Mouse (Mus musculus) stomach, embryonic 14.5 days (tissue): ENCODE data around the gene Fabp6. TPM values are rescaled to one million over a fixed set of nuclear protein-coding genes. Genes with fewer than 3 reads are reported as not detected.

Experiments used
- ATAC-seq: fragments of 200-750 bp; cut with Nextera tagmentation; 2 replicates; pipeline ENCODE4 v1.8.0; 2017; ENCODE audit warnings: low read depth, moderate TSS enrichment; ENCODE audit not compliant: insufficient number of reproducible peaks, insufficient read depth, low FRiP score
- H3K27ac ChIP-seq: fragments of 300-500 bp; sonication (generic); 2 replicates; pipeline ENCODE4 v1.5.1; 2014; ENCODE audit warnings: mild to moderate bottlenecking, low read length, moderate library complexity, mixed read lengths
- H3K27me3 ChIP-seq: fragments of 300-500 bp; sonication (generic); 2 replicates; pipeline ENCODE4 v1.6.1; 2014; ENCODE audit warnings: low read length, control low read depth, mixed read lengths; ENCODE audit not compliant: control insufficient read depth, insufficient read depth
- H3K36me3 ChIP-seq: fragments of 300-500 bp; sonication (generic); 2 replicates; pipeline ENCODE4 v1.6.1; 2014; ENCODE audit warnings: mild to moderate bottlenecking, control low read depth, low read length, moderate library complexity, mixed read lengths; ENCODE audit not compliant: control insufficient read depth, insufficient read depth
- H3K4me1 ChIP-seq: fragments of 300-500 bp; sonication (generic); 2 replicates; pipeline ENCODE4 v1.6.1; 2014; ENCODE audit warnings: low read length, control low read depth, mixed read lengths; ENCODE audit not compliant: control insufficient read depth, insufficient read depth
- H3K4me2 ChIP-seq: fragments of 300-500 bp; sonication (generic); replicated peaks from 2 replicates; pipeline ENCODE4 v1.6.1; 2014; ENCODE audit warnings: low read depth, low read length, control low read depth
- H3K4me3 ChIP-seq: fragments of 300-500 bp; sonication (generic); 2 replicates; pipeline ENCODE4 v1.5.1; 2014; ENCODE audit warnings: low read depth, low read length, control low read depth
- H3K9ac ChIP-seq: fragments of 300-500 bp; sonication (generic); replicated peaks from 2 replicates; pipeline ENCODE4 v1.6.1; 2014; ENCODE audit warnings: low read depth, mild to moderate bottlenecking, control low read depth, low read length, moderate library complexity, mixed read lengths
- H3K9me3 ChIP-seq: fragments of 300-500 bp; sonication (generic); 2 replicates; pipeline ENCODE4 v1.6.1; 2016; ENCODE audit warnings: low read depth, low read length, control low read depth; ENCODE audit not compliant: control insufficient read depth
- WGBS: fragments of 180-500 bp; shearing (Covaris S2); extraction: QIAGEN DNeasy Blood & Tissue Kit; methylation state at CpG from one replicate; pipeline ENCODE4 v1.1.7; 2014; 5-methylcytosine and 5-hydroxymethylcytosine counted together
- polyA plus RNA-seq: library from polyadenylated mRNA; unstranded; fragments of >200 nt; fragmentation: Nextera tagmentation; extraction: Ambion mirVana; gene quantifications from 2 replicates; pipeline ENCODE4 v1.2.1, GENCODE M21; 2014

The Fabp6 gene
- polyA plus RNA-seq, 1 experiment from 2014 or later: not detected

GRCm38 (mm10) chr11:43548148-43548547, 53.2 kb downstream of the Fabp6 start:
- H3K4me3 ChIP-seq: no peak overlapping the region
- H3K9me3 ChIP-seq: no peaks in the 10 kb centered on the region
- ATAC-seq: peak; percentile 40
- H3K4me2 ChIP-seq: no peak overlapping the region
- no peaks in the 10 kb centered on the region for H3K36me3 ChIP-seq
- no peaks in the 10 kb centered on the region for H3K27me3 ChIP-seq
- H3K27ac ChIP-seq: peak overlapping the region; percentile 68; the same call in 1 of the 2 replicates
- no peak overlapping the region for H3K9ac ChIP-seq
- H3K4me1 ChIP-seq: peaks cover 24% of the 10 kb centered on the region
- WGBS: 24% methylated on average over 7 of the region's 7 CpGs

GRCm38 (mm10) chr11:43546678-43547077, 54.7 kb downstream of the Fabp6 start:
- 76% methylated on average over 4 of the region's 4 CpGs for WGBS

More at GRCm38 (mm10) chr11:43546678-43547077, 54.7 kb downstream of the Fabp6 start:
- no peak overlapping the region for H3K9ac ChIP-seq
- no peak overlapping the region for H3K27ac ChIP-seq
- H3K4me1 ChIP-seq: peaks cover 24% of the 10 kb centered on the region
- H3K4me2 ChIP-seq: no peak overlapping the region
- no peaks in the 10 kb centered on the region for H3K9me3 ChIP-seq
- no peaks in the 10 kb centered on the region for H3K36me3 ChIP-seq
- no peaks in the 10 kb centered on the region for H3K27me3 ChIP-seq
- H3K4me3 ChIP-seq: no peak overlapping the region
- no peak for ATAC-seq

Other genes starting within 250 kb of the Fabp6 start
- gene Pttg1, start 175.3 kb downstream of the Fabp6 start, polyA plus RNA-seq: 68.1 and 74.9 TPM in 2 replicates
- gene Slu7, start 167.8 kb downstream of the Fabp6 start, polyA plus RNA-seq: 55.4 and 58.6 TPM in 2 replicates
- gene C1qtnf2, start 127.3 kb downstream of the Fabp6 start, polyA plus RNA-seq: 7.9 and 9.3 TPM in 2 replicates
- gene Ccnjl, start 72.8 kb downstream of the Fabp6 start, polyA plus RNA-seq: 18.1 and 20.0 TPM in 2 replicates
- gene 4933415A04Rik, start 14.5 kb downstream of the Fabp6 start, polyA plus RNA-seq: 4.1 and 6.2 TPM in 2 replicates
- 39.5 and 40.0 TPM in 2 replicates for gene Pwwp2a, start 80.5 kb upstream of the Fabp6 start, polyA plus RNA-seq
- 74.1 and 74.9 TPM in 2 replicates for gene Ttc1, start 146.5 kb upstream of the Fabp6 start, polyA plus RNA-seq